23 mouse cellular contexts compared by ENCODE assay signal in genomic region chr7:118787326-118787725, GRCm38 (mm10).
"Had no signal": no experiment of that assay in that cellular context is flagged by ENCODE, and none has a peak within 500 bp of the region (broad histone marks: within the 10 kb centered on the region; RNA-seq: fewer than 3 reads in every experiment).

No protein-coding gene starts in this region.

- H3K27ac ChIP-seq: gastrocnemius, adult 2 months; heart, embryonic 10.5 days; hindbrain, embryonic 10.5 days; hindbrain, embryonic 12.5 days; hindbrain, embryonic 14.5 days; intestine, embryonic 15.5 days; layer of hippocampus, adult 2 months; left cerebral cortex, adult 2 months; limb, embryonic 10.5 days; limb, embryonic 12.5 days; liver, embryonic 12.5 days had no signal

- DNase-seq: gastrocnemius, adult 2 months; gastrocnemius, postnatal 10 days; gastrocnemius, postnatal 25 days; heart, adult 18-20 months; heart, postnatal 10 days; heart, postnatal 4 days; kidney, postnatal 14 days; liver had no signal

- ATAC-seq: forebrain, embryonic 16.5 days; hindbrain, embryonic 16.5 days; inflammation-experienced regulatory T-cells, adult 6 months; intestine, embryonic 15.5 days; intestine, postnatal 0 days; liver, embryonic 12.5 days had no signal

- H3K27me3 ChIP-seq: heart, embryonic 12.5 days; hindbrain, embryonic 12.5 days; intestine, embryonic 15.5 days; limb, embryonic 12.5 days; liver, embryonic 12.5 days had no signal

- H3K4me2 ChIP-seq: heart, embryonic 12.5 days; hindbrain, embryonic 12.5 days; hindbrain, embryonic 14.5 days; intestine, embryonic 15.5 days; limb, embryonic 12.5 days; liver, embryonic 12.5 days had no signal

- H3K9ac ChIP-seq: heart, embryonic 12.5 days; hindbrain, embryonic 12.5 days; hindbrain, embryonic 14.5 days; intestine, embryonic 15.5 days; limb, embryonic 12.5 days; liver, embryonic 12.5 days had no signal

- H3K4me3 ChIP-seq: gastrocnemius, adult 2 months; heart, embryonic 10.5 days; heart, embryonic 12.5 days; hindbrain, embryonic 10.5 days; hindbrain, embryonic 12.5 days; intestine, embryonic 15.5 days; layer of hippocampus, adult 2 months; left cerebral cortex, adult 2 months; limb, embryonic 10.5 days; limb, embryonic 12.5 days; liver, embryonic 12.5 days had no signal

- H3K4me1 ChIP-seq: hindbrain, embryonic 12.5 days; intestine, embryonic 15.5 days; limb, embryonic 10.5 days; limb, embryonic 12.5 days; liver, embryonic 12.5 days had no signal

- H3K9me3 ChIP-seq: heart, embryonic 10.5 days; heart, embryonic 12.5 days; hindbrain, embryonic 10.5 days; hindbrain, embryonic 12.5 days; intestine, embryonic 15.5 days; limb, embryonic 10.5 days; limb, embryonic 12.5 days; liver, embryonic 12.5 days had no signal
